Mouse (Mus musculus) embryonic fibroblast, embryonic 13.5 days (primary cell): ENCODE measurements around the gene Igdcc3.

Source experiments
- CTCF ChIP-seq: IDR thresholded peaks from 2 replicates; pipeline ENCODE4 v1.5.1; 2011; ENCODE audit warnings: mild to moderate bottlenecking, control low read depth, low read length, moderate library complexity, borderline replicate concordance; ENCODE audit not compliant: insufficient read depth
- POLR2A ChIP-seq: IDR thresholded peaks from 2 replicates; pipeline ENCODE4 v1.6.1; 2011; ENCODE audit warnings: low read depth, mild to moderate bottlenecking, control low read depth, low read length, moderate library complexity

DNA sequence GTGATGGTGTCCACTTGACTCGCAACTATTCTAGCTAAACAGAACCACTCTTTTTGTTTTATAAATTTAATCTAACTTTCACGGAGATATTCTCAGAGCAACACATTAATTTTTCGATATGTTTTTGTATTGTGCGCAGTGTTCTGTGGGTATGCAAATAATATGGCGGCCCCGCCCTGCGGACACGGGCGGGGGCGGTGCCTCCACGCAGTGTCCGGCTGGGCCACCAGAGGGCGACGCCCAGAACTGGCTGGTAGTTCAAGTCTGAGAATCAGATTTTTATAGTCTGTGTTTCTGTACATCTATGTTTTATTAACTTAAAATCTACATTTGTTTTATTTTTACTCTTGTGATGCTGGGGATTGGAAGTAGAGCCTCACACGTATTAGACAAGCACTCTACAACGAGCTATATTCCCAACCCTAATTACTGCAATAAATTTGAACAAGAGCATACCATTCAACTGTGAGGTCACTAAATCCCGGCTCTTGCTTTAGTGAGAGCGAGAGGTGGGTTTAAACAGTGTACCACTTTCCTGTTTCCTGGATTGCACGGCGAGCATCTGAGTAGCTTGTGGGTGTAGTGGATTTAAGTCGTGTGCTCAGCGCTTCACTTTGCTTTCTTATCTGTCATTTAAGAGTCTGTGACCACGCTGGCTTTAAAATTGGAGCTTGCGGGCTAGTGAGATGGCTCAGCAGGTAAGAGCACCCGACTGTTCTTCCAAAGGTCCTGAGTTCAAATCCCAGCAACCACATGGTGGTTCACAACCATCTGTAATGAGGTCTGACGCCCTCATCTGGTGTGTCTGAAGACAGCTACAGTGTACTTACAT lies 56.0 kb downstream of the Igdcc3 start:
- TF ChIP-seq CTCF, result peak; percentile 48; the same call in 1 of the 2 replicates
- TF ChIP-seq POLR2A, result no peak
